Mouse (Mus musculus) ovary, adult 2 months (tissue): ENCODE measurements around the gene Ttc30b. TPM values are rescaled to one million over a fixed set of nuclear protein-coding genes. Genes with fewer than 3 reads are reported as not detected.

Experiments
- polyA plus RNA-seq: library from polyadenylated mRNA; depleted of rRNA; stranded (reverse); fragments of >200 nt; gene quantifications from 2 replicates; pipeline ENCODE4 v1.2.3, GENCODE M21; 2012; rRNA removed

Gene Ttc30b
- 23.4 and 26.6 TPM in 2 replicates for polyA plus RNA-seq

DNA sequence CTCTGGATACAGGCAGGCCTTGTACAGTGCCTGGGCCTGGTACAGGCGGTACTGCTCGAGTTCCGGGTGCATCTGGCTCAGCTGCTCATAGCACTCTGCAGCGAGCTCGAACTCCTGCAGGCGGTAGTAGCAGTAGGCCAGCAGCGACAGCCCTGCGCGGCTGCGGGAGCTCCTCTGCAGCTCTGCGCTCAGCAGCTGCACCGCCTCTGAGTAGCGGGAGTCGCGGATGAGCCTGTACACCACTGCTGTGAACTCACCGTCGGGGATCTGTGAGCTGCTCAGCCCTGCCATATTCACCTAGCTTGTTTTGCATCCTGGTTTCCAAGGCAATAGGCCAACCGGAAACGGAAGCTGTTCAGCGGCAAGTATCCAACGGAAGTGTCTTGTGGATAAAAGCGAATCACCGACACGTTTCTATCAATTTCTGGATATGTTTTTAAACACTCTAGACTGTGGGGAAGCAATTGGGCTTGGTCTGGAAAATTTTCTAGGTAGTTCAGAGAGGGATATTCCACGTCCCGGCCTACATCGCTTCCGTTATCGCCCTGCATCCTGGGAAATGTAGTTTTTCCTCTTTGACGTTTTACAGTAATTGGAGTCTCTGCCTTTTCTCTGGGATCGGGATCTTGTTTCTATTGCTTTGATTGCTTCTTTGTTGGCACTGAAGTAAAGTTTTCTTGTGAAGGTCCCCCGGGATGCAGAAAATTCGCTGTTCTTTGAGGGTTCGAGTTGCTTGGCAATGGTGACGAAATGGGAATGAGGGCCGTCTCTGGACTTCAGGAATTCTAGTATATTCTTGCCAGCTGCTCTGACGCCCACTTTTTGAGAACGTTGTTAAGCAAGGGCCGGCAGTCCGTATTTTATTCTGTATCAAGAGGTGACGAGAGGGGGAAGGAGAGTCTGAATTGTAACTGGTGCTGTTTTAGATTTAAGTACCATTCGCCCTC is at the start of gene Ttc30b:
Gene Ttc30b, minus strand, starts transcription at position 469 of the 947 bp plus-strand sequence.

DNA sequence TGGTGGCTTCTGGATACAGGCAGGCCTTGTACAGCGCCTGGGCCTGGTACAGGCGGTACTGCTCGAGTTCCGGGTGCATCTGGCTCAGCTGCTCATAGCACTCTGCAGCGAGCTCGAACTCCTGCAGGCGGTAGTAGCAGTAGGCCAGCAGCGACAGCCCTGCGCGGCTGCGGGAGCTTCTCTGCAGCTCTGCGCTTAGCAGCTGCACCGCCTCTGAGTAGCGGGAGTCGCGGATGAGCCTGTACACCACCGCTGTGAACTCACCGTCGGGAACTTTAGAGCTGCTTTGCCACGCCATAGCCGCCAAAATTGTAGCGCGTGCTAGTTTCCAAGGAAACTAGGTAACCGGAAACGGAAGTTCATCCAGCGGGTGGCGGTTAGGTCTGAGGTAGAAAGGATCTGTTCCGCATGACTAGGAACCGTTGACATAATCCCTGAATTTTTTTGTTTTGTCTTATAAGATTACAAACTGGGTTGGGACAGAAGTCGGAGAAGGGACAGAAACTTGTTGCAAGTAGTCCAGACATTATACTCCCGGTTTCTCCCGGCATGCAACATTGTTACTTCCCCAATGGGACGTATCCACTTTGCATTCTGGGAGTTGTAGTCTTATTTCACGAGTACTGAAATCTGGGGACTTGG is 43.2 kb upstream of the Ttc30b start, which contains the start of gene Ttc30a1:
Gene Ttc30a1, minus strand, starts transcription at position 528 of the 642 bp plus-strand sequence.

DNA sequence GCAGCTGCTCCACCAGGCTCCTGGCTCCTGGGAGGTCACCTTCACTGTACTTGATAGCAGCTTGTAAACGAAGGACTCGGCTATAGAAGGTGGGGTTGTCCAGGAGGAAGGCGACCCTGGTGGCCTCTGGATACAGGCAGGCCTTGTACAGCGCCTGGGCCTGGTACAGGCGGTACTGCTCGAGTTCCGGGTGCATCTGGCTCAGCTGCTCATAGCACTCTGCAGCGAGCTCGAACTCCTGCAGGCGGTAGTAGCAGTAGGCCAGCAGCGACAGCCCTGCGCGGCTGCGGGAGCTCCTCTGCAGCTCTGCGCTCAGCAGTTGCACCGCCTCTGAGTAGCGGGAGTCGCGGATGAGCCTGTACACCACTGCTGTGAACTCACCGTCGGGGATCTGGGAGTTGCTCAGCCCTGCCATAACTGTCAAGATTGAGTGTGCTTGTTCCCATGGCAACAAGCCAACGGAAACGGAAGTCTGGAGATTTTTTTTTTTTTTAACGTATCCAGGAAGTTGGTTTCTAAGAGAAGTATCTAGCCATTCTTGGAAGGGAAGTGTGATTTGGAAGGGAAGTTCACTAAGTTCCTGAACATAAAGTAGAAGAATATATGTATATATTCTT is 39.5 kb upstream of the Ttc30b start, which contains the start of gene Ttc30a2:
Gene Ttc30a2, minus strand, starts transcription at position 419 of the 617 bp plus-strand sequence.

Other genes starting within 250 kb of the Ttc30b start
- 50.7 and 58.2 TPM in 2 replicates for gene Nfe2l2, start 233.9 kb downstream of the Ttc30b start, polyA plus RNA-seq
- 5.5 and 7.4 TPM in 2 replicates for gene Agps, start 106.4 kb downstream of the Ttc30b start, polyA plus RNA-seq
- gene Ttc30a2, start 39.6 kb upstream of the Ttc30b start, polyA plus RNA-seq = 0.41 and 0.57 TPM in 2 replicates
- 6.3 and 6.5 TPM in 2 replicates for gene Ttc30a1, start 43.4 kb upstream of the Ttc30b start, polyA plus RNA-seq